Mouse (Mus musculus) Patski (cell line): Measurements from ENCODE around the gene Btd. TPM values are rescaled to one million over a fixed set of nuclear protein-coding genes. Genes with fewer than 3 reads are reported as not detected.
A peak's percentile ranks its signal among the peaks of the same experiment; 100 is the strongest.

Experiments used
- ATAC-seq: fragments of 100-300 bp; one replicate; pipeline ENCODE4 v1.8.0; 2021
- CTCF ChIA-PET: fragments of 350-600 bp; sonication (Branson Sonifier 250); formaldehyde crosslinking; loops from one replicate; lab custom pipeline; 2022; ENCODE audit warnings: inconsistent platforms; lab: Charles Lee
- POLR2A ChIA-PET: fragments of 350-600 bp; sonication (Branson Sonifier 250); formaldehyde crosslinking; loops from one replicate; lab custom pipeline; 2022; ENCODE audit warnings: antibody characterized with exemption, inconsistent platforms; lab: Charles Lee
- DNase-seq: peaks from one replicate; pipeline ENCODE4 v3.0.0-alpha.2; 2011; ENCODE audit warnings: low read depth, low spot score
- H3K27me3 ChIP-seq: fragments of 371-371 bp; one replicate; pipeline ENCODE4 v1.5.1; 2021
- CTCF ChIP-seq: fragments of 100-300 bp; IDR thresholded peaks from one replicate; pipeline ENCODE4 v1.5.1; 2021
- in situ Hi-C: fragments of 300-500 bp; cut with MboI; formaldehyde crosslinking; loops from 3 replicates; pipeline ENCODE4 v1.11.1; 2018; ENCODE audit warnings: low pct_unique_long_range_greater_than_20kb, mixed read lengths
- polyA plus RNA-seq: library from polyadenylated mRNA; unstranded; gene quantifications from one replicate; pipeline ENCODE4 v1.2.3, GENCODE M21; 2021

Btd gene
- polyA plus RNA-seq, 1 experiment from 2014 or later, result 42.7 TPM

- in situ Hi-C loops, result no loop called here
- no peak for ATAC-seq
Observed at GRCm38 (mm10) chr14:31696985-31697303, 56.1 kb downstream of the Btd start.

GRCm38 (mm10) chr14:31697346-31697745 lies 56.5 kb downstream of the Btd start:
- no peak for TF ChIP-seq CTCF
- DNase-seq (no peak), ATAC-seq (no peak)
- in situ Hi-C loops, result no loop called here
- no peaks in the 10 kb centered on the region for H3K27me3 ChIP-seq
- CTCF ChIA-PET, result no interaction called here
- POLR2A ChIA-PET, result no interaction called here

More at GRCm38 (mm10) chr14:31696985-31697303, 56.1 kb downstream of the Btd start:
- POLR2A ChIA-PET, result no interaction called here
- H3K27me3 ChIP-seq, result no peaks in the 10 kb centered on the region
- no peak for TF ChIP-seq CTCF
- DNase-seq, result no peak
- CTCF ChIA-PET, result interaction anchor here (0.8 kb wide), 1 partner anchor 13 kb away, joined by 3 read pairs; no protein-coding TSS in a partner anchor

GRCm38 (mm10) chr14:31697755-31698154 lies 56.9 kb downstream of the Btd start:
- ATAC-seq (no peak), DNase-seq (no peak)
- CTCF ChIA-PET, result interaction anchor here (1.5 kb wide), 1 partner anchor 28 kb away, joined by 4 read pairs; no protein-coding TSS in a partner anchor
- TF ChIP-seq CTCF, result no peak
- H3K27me3 ChIP-seq, result no peaks in the 10 kb centered on the region
- POLR2A ChIA-PET, result no interaction called here
- in situ Hi-C loops, result no loop called here

- ChIA-PET CTCF (interaction anchor here (0.9 to 1.3 kb wide), 2 partner anchors 8 to 46 kb away, joined by 3 read pairs; no protein-coding TSS in a partner anchor), POLR2A (no interaction called here)
- H3K27me3 ChIP-seq, result no peaks in the 10 kb centered on the region
- TF ChIP-seq CTCF, result no peak
- in situ Hi-C loops, result loop anchor here (25.0 kb wide), 1 partner anchor 688 kb away; the partner anchor contains the start of genes Glt8d1, Gnl3, Pbrm1 and Spcs1
- ATAC-seq, result no peak
- peak; percentile 13 for DNase-seq
Observed at GRCm38 (mm10) chr14:31700376-31700775, 59.5 kb downstream of the Btd start.

GRCm38 (mm10) chr14:31709343-31709742 lies 68.5 kb downstream of the Btd start:
- TF ChIP-seq CTCF, result no peak
- ATAC-seq (no peak), DNase-seq (no peak)
- in situ Hi-C loops, result loop anchor here (25.0 kb wide), 1 partner anchor 697 kb away; the partner anchor contains the start of genes Glt8d1, Gnl3, Pbrm1 and Spcs1
- ChIA-PET CTCF (interaction anchor here (1.0 to 1.3 kb wide), 3 partner anchors 9 to 36 kb away, joined by 3 read pairs; no protein-coding TSS in a partner anchor), POLR2A (no interaction called here)
- H3K27me3 ChIP-seq, result no peaks in the 10 kb centered on the region

- CTCF ChIA-PET, result interaction anchor here (1.1 kb wide), 1 partner anchor 70 kb away, joined by 3 read pairs; no protein-coding TSS in a partner anchor
Observed at GRCm38 (mm10) chr14:31715669-31716068, 74.8 kb downstream of the Btd start.

GRCm38 (mm10) chr14:31717360-31717759 lies 76.5 kb downstream of the Btd start:
- no peak for DNase-seq
- no peak for ATAC-seq
- ChIA-PET CTCF (interaction anchor here (0.9 to 1.4 kb wide), 3 partner anchors 8 to 11 kb away, joined by 3 to 4 read pairs (median 3); no protein-coding TSS in a partner anchor), POLR2A (interaction anchor here (0.6 kb wide), 1 partner anchor 33 kb away, joined by 4 read pairs; no protein-coding TSS in a partner anchor)
- no peak for TF ChIP-seq CTCF
- in situ Hi-C loops, result loop anchor here (25.0 kb wide), 1 partner anchor 705 kb away; the partner anchor contains the start of genes Glt8d1, Gnl3, Pbrm1 and Spcs1
- H3K27me3 ChIP-seq, result no peaks in the 10 kb centered on the region

More at GRCm38 (mm10) chr14:31715669-31716068, 74.8 kb downstream of the Btd start:
- ATAC-seq, result no peak
- DNase-seq, result no peak
- in situ Hi-C loops, result loop anchor here (25.0 kb wide), 1 partner anchor 703 kb away; the partner anchor contains the start of genes Glt8d1, Gnl3, Pbrm1 and Spcs1
- H3K27me3 ChIP-seq, result no peaks in the 10 kb centered on the region
- POLR2A ChIA-PET, result no interaction called here
- no peak for TF ChIP-seq CTCF

Other genes starting within 250 kb of the Btd start
- 11.3 TPM for gene Sh3bp5, start 204.9 kb upstream of the Btd start, polyA plus RNA-seq
- gene Eaf1, start 146.6 kb upstream of the Btd start, polyA plus RNA-seq, result 45.2 TPM
- 28.8 TPM for gene Mettl6, start 146.0 kb upstream of the Btd start, polyA plus RNA-seq
- gene Colq, start 49.7 kb upstream of the Btd start, polyA plus RNA-seq, result not detected
- gene Gm49387, start 150 bp upstream of the Btd start, polyA plus RNA-seq, result 5.8 TPM
- gene Hacl1, start 258 bp downstream of the Btd start, polyA plus RNA-seq, result 27.5 TPM
- gene Ankrd28, start 189.6 kb downstream of the Btd start, polyA plus RNA-seq, result 26.6 TPM